Mouse (Mus musculus) hindlimb bud, embryonic 11.5 days (tissue): ENCODE measurements at regions not wholly inside any gene's neighbourhood (a gene's known extent, or its start where the extent isn't known, plus 50 kb on each side); places are given as distances from the start of the nearest gene placed in this dataset.

ENCODE experiments used
- DNase-seq: peaks from one replicate; pipeline ENCODE4 v3.0.0-alpha.2; 2012; ENCODE audit warnings: low read depth, low spot score; ENCODE audit errors: extremely low spot score

DNA sequence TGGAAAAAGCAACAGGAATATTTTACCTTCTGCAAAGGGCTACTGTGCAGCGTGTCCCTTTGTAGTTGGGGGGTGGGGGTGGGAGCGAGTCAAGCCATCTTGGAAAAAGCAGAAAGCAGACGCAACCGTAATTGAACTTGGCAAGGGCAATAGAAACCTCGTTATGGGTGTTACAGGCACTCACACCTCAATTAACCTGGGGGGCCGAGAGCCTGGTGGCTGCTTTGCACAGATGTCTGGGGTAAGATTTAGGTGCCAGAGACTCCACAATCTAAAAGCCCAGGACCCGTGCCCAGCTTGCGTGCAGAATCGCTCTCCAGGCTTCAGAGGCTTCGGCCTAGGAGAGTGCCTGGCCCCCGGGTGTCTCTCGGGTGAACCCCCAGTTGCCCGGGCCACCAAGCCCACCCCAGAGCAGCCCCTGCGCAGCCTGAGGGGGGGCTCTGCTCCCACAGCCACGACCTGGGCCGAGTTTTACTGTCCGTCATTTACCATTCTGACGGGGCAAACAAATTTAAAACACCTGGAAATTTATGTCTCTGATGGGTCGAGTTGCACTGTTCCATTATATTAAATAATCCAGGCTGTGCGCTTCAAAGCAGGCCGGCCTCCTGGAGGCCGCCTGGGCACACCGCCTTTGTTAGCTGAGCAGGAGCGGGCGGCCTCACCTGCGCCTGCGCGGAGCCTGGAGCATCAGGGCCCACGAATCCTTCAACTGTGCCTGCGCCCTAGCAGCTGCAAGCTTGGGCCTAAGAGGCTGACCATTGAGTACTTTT, 212.4 kb downstream of the Srbd1 start:
- no peak for DNase-seq

- no peak for DNase-seq
These were observed 213.0 kb downstream of the Srbd1 start for GRCm38 (mm10) chr17:85931955-85932354.

DNA sequence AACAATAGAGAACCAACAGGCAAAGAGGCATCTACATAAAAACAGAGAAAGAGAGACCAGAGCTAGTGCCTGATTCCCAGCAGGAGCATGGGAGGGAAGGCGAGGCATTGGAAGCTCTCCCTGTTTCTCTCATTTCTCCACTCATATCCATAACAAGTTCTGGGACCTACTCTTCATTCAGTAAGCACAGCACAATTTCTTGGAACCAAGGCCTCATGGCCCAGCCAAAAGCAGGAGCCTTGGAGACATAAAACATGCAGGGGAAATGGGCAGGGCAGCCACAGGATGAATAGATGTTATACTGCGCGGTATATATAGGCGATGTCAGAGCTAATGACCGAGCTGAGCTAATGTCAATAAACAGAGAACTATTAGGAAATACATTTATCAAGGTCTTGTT, 214.2 kb downstream of the Srbd1 start:
- DNase-seq, result no peak

- no peak for DNase-seq
These were observed 214.6 kb downstream of the Srbd1 start for GRCm38 (mm10) chr17:85930331-85930730.

DNA sequence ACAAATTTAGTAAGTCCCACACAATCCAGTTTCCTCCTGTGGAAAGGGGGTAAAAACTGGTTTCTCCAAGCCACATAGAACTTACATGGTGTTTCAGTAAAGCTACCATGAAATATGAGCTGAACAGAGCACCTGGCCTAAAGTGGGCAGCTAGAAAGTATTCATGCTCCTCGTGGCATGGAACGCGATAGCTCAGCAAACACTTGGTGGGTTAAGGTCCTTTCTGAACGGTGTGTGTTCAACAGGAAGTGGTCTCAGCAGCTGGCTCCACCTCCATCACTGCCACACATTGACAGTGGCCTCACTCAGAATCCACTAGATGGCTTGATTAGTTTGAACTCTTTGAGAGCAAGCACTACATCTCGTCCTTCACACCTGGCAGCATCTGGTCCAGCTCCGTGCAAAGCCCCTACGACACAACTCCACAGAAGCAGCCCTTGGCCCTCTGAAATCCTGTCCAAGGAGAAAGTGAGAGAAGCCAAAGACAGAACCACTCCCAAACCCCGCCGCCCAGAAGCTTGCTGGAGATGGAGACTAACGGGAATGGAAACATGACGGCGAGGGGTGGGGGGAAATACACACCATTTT, 215.2 kb downstream of the Srbd1 start:
- no peak for DNase-seq

DNA sequence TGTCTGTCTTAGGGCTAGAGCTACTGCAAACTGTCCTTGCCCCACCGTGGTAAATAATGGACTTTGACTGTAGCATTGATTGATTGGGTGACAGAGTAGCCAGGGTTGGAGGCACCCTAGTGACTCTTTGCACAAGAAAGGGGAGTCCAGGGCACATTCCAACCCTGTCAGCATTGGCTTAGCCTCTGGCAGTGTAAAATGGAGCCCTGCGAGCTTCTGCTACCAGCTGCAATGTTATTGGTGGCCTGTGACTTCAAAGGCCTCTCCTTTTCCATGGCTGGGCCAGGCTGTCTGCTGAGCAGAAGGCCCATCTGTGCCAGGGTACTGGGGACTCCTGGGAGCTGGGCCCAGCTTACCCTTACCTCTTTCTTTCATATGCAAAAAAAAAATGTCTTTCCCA, 216.4 kb downstream of the Srbd1 start:
- DNase-seq, result no peak

- DNase-seq, result no peak
These were observed 217.7 kb downstream of the Srbd1 start for GRCm38 (mm10) chr17:85927261-85927660.

GRCm38 (mm10) chr17:85926044-85926443, 218.9 kb downstream of the Srbd1 start:
- DNase-seq, result no peak

GRCm38 (mm10) chr17:85921219-85921673, 223.7 kb downstream of the Srbd1 start:
- DNase-seq, result no peak

DNA sequence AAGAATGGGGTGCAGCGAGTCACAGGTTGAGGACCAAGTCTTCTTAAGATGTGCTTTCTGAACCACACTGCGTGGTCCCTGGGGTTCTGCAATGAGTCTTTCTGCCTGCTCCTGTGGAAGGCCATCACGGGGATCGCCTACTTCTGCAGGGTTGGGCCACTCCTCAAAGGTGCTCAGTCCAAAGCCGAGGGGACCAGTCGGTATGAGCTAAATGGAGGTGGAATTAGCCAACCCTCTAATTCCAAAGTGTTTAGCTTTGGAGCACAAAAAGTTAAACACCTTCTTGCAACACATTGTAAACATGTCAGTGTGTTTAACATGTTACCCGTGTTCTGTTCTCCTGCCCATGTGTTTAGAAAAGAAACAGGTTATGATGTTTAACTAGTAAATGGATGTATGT, 225.1 kb downstream of the Srbd1 start:
- DNase-seq, result no peak

- DNase-seq, result no peak
These were observed 227.8 kb upstream of the Six2 start for GRCm38 (mm10) chr17:85915870-85916269.

GRCm38 (mm10) chr17:85914062-85914461, 226.0 kb upstream of the Six2 start:
- no peak for DNase-seq

GRCm38 (mm10) chr17:85908709-85909108, 220.6 kb upstream of the Six2 start:
- DNase-seq, result no peak

DNA sequence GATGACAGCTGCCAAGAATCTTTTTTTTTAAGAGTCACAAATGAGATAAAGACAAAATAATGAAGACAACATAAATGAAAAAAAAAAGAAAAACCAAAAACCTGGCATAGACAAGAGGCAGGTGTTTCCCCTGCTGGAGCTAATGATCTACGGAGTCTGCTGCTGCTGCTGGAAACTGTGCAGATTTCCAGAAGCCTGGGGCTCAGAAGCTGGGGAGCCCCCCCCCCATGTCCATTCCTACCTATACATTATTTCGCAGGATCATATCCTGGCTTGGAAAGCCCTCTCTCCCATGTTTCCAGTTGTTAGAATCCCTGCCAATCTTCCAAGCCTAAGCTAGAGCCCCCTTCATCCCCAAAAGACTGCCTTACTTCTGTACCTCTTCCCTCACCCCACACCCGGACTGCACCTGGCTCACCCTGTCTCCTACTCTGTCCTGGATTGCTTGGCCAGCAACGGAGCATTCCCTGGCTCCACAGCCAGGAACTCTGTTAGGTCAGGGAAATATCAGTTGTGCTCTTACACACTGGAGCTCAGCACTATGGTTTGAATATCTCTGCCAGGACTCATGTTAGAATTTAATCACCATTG, 218.6 kb upstream of the Six2 start:
- DNase-seq, result no peak

DNA sequence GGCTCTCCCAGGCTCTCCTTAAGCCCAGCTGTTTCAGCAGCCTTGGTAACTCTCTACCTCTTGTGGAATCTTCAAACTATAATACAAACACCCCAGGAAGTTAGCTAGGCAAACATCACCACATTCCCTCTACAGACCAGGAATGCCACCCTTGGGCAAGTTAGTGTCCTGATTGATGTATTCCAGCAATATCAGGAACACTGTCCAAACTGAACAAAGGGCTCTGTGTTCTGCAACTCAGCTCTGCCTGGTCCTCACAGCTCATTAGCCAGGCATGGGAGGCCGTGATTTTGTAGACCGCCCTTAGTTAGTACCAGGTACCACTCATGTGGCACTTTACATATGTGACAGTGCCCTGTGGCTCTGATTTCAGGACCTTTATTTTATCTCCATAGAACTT, 214.5 kb upstream of the Six2 start:
- no peak for DNase-seq

DNA sequence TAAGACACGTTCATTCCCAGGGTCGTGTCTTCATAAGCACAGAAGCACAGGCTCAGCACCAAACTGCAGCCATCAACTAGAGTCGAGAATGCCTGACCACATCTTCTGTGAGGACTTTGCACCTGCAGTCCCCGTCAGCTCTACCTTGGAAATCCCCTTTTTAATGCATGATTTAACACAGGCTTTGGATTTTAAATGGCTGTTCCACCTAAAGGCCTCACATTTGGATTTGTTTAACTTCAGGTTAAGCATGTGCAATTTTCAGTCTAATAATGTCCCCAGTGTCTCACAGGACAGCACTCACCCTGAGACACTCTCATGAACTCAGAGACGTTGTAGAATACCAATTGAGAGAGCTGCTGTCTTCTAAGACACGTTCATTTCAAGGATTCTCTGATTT, 211.0 kb upstream of the Six2 start:
- no peak for DNase-seq

- no peak for DNase-seq
These were observed 207.9 kb upstream of the Six2 start for GRCm38 (mm10) chr17:85895978-85896377.

DNA sequence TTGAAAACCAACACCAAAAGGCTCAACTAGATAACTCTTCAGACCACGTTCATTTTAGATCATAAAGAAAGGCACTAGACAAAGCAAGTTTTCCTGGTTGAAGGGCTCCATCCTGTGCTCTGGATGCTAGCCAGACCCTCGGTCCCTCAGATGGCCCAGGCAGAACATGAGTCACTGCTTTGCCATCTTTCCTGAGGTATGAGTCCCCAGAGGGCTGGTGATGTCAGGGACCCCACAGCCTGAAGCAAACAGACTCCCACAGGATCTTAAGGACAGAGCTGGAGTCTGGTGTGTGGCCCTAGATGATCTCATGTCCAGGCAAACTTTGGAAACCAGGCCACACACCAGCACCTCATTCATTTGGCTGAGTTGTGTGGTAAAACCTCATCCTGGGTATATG, 203.2 kb upstream of the Six2 start:
- DNase-seq, result no peak

DNA sequence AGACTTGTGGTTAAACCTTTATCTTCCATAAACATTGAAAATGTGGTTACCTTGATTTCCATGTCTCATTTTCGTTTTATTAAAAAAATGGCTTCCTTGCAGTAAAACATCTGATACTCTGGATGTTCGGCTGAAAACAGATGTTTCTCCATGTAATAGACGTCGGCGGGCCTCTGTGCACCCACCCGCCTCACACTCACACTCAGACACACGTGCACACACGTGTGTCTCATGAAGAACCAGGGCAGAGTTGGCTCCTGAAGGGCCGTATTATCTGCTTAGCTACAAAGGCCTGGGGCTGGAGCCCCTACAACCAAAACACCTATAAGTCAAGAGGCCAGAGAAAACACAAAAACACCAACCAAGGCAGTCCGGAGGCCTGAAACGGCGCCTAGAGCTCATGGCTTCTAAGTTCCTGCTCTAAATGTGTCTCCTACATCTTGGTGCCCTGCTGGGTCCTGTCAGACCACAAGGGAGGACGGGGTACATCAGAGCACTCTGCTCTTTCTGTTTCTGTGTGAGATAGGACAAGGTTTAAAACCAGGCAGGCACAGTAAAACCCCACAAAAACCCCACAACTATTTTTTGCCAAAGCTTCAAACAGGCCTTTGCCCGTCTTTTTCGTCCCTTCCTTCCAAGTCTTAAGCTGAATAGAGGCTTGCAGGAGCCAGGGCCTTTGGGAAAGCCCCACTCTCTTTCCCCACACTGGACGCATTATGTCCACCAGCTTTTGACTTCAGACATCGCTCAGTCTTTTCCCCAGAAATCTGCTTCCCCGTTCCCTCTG, 201.9 kb upstream of the Six2 start:
- no peak for DNase-seq

- DNase-seq, result no peak
These were observed 200.7 kb upstream of the Six2 start for GRCm38 (mm10) chr17:85888568-85889398.

GRCm38 (mm10) chr17:85886675-85887074, 198.6 kb upstream of the Six2 start:
- no peak for DNase-seq
